Mouse (Mus musculus) lung, embryonic 15.5 days (tissue): Measurements from ENCODE around the gene Dpp6. TPM values are rescaled to one million over a fixed set of nuclear protein-coding genes. Genes with fewer than 3 reads are reported as not detected.

Source experiments
- ATAC-seq: fragments of 200-750 bp; cut with Nextera tagmentation; 2 replicates; pipeline ENCODE4 v1.8.0; 2017; ENCODE audit warnings: moderate number of reproducible peaks, borderline replicate concordance; ENCODE audit not compliant: low FRiP score, low TSS enrichment; ENCODE audit errors: extremely low read depth
- H3K27ac ChIP-seq: fragments of 300-500 bp; sonication (generic); 2 replicates; pipeline ENCODE4 v1.5.1; 2015; ENCODE audit warnings: moderate library complexity, mild to moderate bottlenecking, inconsistent platforms
- H3K27me3 ChIP-seq: fragments of 300-500 bp; sonication (generic); 2 replicates; pipeline ENCODE4 v1.6.1; 2015; ENCODE audit warnings: inconsistent platforms
- H3K36me3 ChIP-seq: fragments of 300-500 bp; sonication (generic); 2 replicates; pipeline ENCODE4 v1.6.1; 2015; ENCODE audit warnings: inconsistent platforms
- H3K4me1 ChIP-seq: fragments of 300-500 bp; sonication (generic); 2 replicates; pipeline ENCODE4 v1.6.1; 2015; ENCODE audit warnings: inconsistent platforms
- H3K4me2 ChIP-seq: fragments of 300-500 bp; sonication (generic); 2 replicates; pipeline ENCODE4 v1.6.1; 2015; ENCODE audit warnings: inconsistent platforms, mild to moderate bottlenecking, moderate library complexity
- H3K4me3 ChIP-seq: fragments of 300-500 bp; sonication (generic); 2 replicates; pipeline ENCODE4 v1.5.1; 2015; ENCODE audit warnings: mild to moderate bottlenecking, inconsistent platforms
- H3K9ac ChIP-seq: fragments of 300-500 bp; sonication (generic); 2 replicates; pipeline ENCODE4 v1.6.1; 2015; ENCODE audit warnings: inconsistent platforms
- H3K9me3 ChIP-seq: fragments of 300-500 bp; sonication (generic); 2 replicates; pipeline ENCODE4 v1.6.1; 2016; ENCODE audit warnings: inconsistent platforms
- WGBS: fragments of 180-500 bp; shearing (Covaris S2); methylation state at CpG from one replicate; pipeline ENCODE4 v1.1.7; 2015; 5-methylcytosine and 5-hydroxymethylcytosine counted together
- polyA plus RNA-seq: library from polyadenylated mRNA; unstranded; fragments of >200 nt; fragmentation: Nextera tagmentation; extraction: Ambion mirVana; gene quantifications from 2 replicates; pipeline ENCODE4 v1.2.1, GENCODE M21; 2015

Gene Dpp6
- polyA plus RNA-seq, 1 experiment from 2014 or later, result 0.55 TPM

- H3K4me2 ChIP-seq, result no peak overlapping the region
- no peak overlapping the region for H3K4me3 ChIP-seq
- no peak overlapping the region for H3K9ac ChIP-seq
- H3K27me3 ChIP-seq, result no peaks in the 10 kb centered on the region
- 86% methylated on average over 1 of the region's 1 CpGs for WGBS
- no peaks in the 10 kb centered on the region for H3K36me3 ChIP-seq
- no peaks in the 10 kb centered on the region for H3K9me3 ChIP-seq
- no peak overlapping the region for H3K27ac ChIP-seq
- H3K4me1 ChIP-seq, result no peaks in the 10 kb centered on the region
- ATAC-seq, result no peak
These were observed 862.1 kb downstream of the Dpp6 start for GRCm38 (mm10) chr5:27679151-27679550.

GRCm38 (mm10) chr5:27680476-27680875 is 863.5 kb downstream of the Dpp6 start:
- Histone ChIP-seq H3K4me3 (no peak overlapping the region), H3K4me2 (no peak overlapping the region), H3K27ac (no peak overlapping the region), H3K36me3 (no peaks in the 10 kb centered on the region), H3K4me1 (no peaks in the 10 kb centered on the region), H3K9me3 (no peaks in the 10 kb centered on the region), H3K9ac (no peak overlapping the region), H3K27me3 (no peaks in the 10 kb centered on the region)
- no peak for ATAC-seq
- WGBS, result 24% methylated on average over 5 of the region's 5 CpGs

GRCm38 (mm10) chr5:27685162-27685561 is 868.2 kb downstream of the Dpp6 start:
- Histone ChIP-seq H3K27me3 (no peaks in the 10 kb centered on the region), H3K4me2 (no peak overlapping the region), H3K4me1 (no peaks in the 10 kb centered on the region), H3K27ac (no peak overlapping the region), H3K4me3 (no peak overlapping the region), H3K36me3 (no peaks in the 10 kb centered on the region), H3K9me3 (no peaks in the 10 kb centered on the region), H3K9ac (no peak overlapping the region)
- ATAC-seq, result no peak
- 22% methylated on average over 11 of the region's 11 CpGs for WGBS

- no peak overlapping the region for H3K4me3 ChIP-seq
- H3K27ac ChIP-seq, result no peak overlapping the region
- H3K9ac ChIP-seq, result no peak overlapping the region
- ATAC-seq, result no peak
- WGBS, result 69% methylated on average over 3 of the region's 3 CpGs
- no peaks in the 10 kb centered on the region for H3K27me3 ChIP-seq
- H3K9me3 ChIP-seq, result no peaks in the 10 kb centered on the region
- no peaks in the 10 kb centered on the region for H3K4me1 ChIP-seq
- no peak overlapping the region for H3K4me2 ChIP-seq
- H3K36me3 ChIP-seq, result no peaks in the 10 kb centered on the region
These were observed 868.9 kb downstream of the Dpp6 start for GRCm38 (mm10) chr5:27685923-27686322.

- Histone ChIP-seq H3K4me1 (no peaks in the 10 kb centered on the region), H3K9me3 (no peaks in the 10 kb centered on the region), H3K27ac (no peak overlapping the region), H3K36me3 (no peaks in the 10 kb centered on the region), H3K4me3 (no peak overlapping the region), H3K4me2 (no peak overlapping the region), H3K27me3 (no peaks in the 10 kb centered on the region), H3K9ac (no peak overlapping the region)
- 86% methylated on average over 2 of the region's 2 CpGs for WGBS
- no peak for ATAC-seq
These were observed 870.3 kb downstream of the Dpp6 start for GRCm38 (mm10) chr5:27687311-27687710.

- H3K9me3 ChIP-seq, result no peaks in the 10 kb centered on the region
- H3K4me2 ChIP-seq, result no peak overlapping the region
- no peak overlapping the region for H3K4me3 ChIP-seq
- WGBS, result 75% methylated on average over 6 of the region's 6 CpGs
- no peak for ATAC-seq
- no peaks in the 10 kb centered on the region for H3K4me1 ChIP-seq
- H3K36me3 ChIP-seq, result no peaks in the 10 kb centered on the region
- H3K27ac ChIP-seq, result no peak overlapping the region
- no peak overlapping the region for H3K9ac ChIP-seq
- no peaks in the 10 kb centered on the region for H3K27me3 ChIP-seq
These were observed 885.5 kb downstream of the Dpp6 start for GRCm38 (mm10) chr5:27702482-27702881.

GRCm38 (mm10) chr5:27705020-27705419 is 888.0 kb downstream of the Dpp6 start:
- H3K27me3 ChIP-seq, result no peaks in the 10 kb centered on the region
- no peaks in the 10 kb centered on the region for H3K36me3 ChIP-seq
- peaks cover 10% of the 10 kb centered on the region; the same call in 1 of the 2 replicates for H3K4me1 ChIP-seq
- ATAC-seq, result no peak
- no peak overlapping the region for H3K4me3 ChIP-seq
- H3K27ac ChIP-seq, result no peak overlapping the region
- no peak overlapping the region for H3K9ac ChIP-seq
- H3K4me2 ChIP-seq, result no peak overlapping the region
- no peaks in the 10 kb centered on the region for H3K9me3 ChIP-seq

- H3K4me3 ChIP-seq, result no peak overlapping the region
These were observed 889.5 kb downstream of the Dpp6 start for GRCm38 (mm10) chr5:27706551-27706950.

GRCm38 (mm10) chr5:27707283-27707682 is 890.3 kb downstream of the Dpp6 start:
- Histone ChIP-seq H3K27ac (no peak overlapping the region), H3K27me3 (no peaks in the 10 kb centered on the region), H3K9ac (no peak overlapping the region), H3K4me2 (no peak overlapping the region), H3K36me3 (no peaks in the 10 kb centered on the region), H3K4me3 (no peak overlapping the region), H3K9me3 (no peaks in the 10 kb centered on the region), H3K4me1 (peaks cover 10% of the 10 kb centered on the region; the same call in 1 of the 2 replicates)
- no peak for ATAC-seq

More at GRCm38 (mm10) chr5:27706551-27706950, 889.5 kb downstream of the Dpp6 start:
- H3K27me3 ChIP-seq, result no peaks in the 10 kb centered on the region
- no peak for ATAC-seq
- WGBS, result 41% methylated on average over 6 of the region's 6 CpGs
- no peak overlapping the region for H3K27ac ChIP-seq
- no peak overlapping the region for H3K9ac ChIP-seq
- H3K36me3 ChIP-seq, result no peaks in the 10 kb centered on the region
- H3K4me1 ChIP-seq, result peaks cover 10% of the 10 kb centered on the region; the same call in 1 of the 2 replicates
- no peak overlapping the region for H3K4me2 ChIP-seq
- no peaks in the 10 kb centered on the region for H3K9me3 ChIP-seq

GRCm38 (mm10) chr5:27708209-27708608 is 891.2 kb downstream of the Dpp6 start:
- no peak overlapping the region for H3K9ac ChIP-seq
- WGBS, result 2% methylated on average over 6 of the region's 6 CpGs
- H3K27ac ChIP-seq, result no peak overlapping the region
- no peak overlapping the region for H3K4me3 ChIP-seq
- ATAC-seq, result peak; percentile 47; the same call in 1 of the 2 replicates
- H3K4me2 ChIP-seq, result no peak overlapping the region
- H3K27me3 ChIP-seq, result no peaks in the 10 kb centered on the region
- no peaks in the 10 kb centered on the region for H3K36me3 ChIP-seq
- H3K9me3 ChIP-seq, result no peaks in the 10 kb centered on the region
- H3K4me1 ChIP-seq, result peaks cover 10% of the 10 kb centered on the region; the same call in 1 of the 2 replicates

- no peak overlapping the region for H3K27ac ChIP-seq
- WGBS, result 64% methylated on average over 8 of the region's 8 CpGs
These were observed 894.6 kb downstream of the Dpp6 start for GRCm38 (mm10) chr5:27711461-27712192.

GRCm38 (mm10) chr5:27714356-27714755 is 897.4 kb downstream of the Dpp6 start:
- Histone ChIP-seq H3K9ac (no peak overlapping the region), H3K4me1 (no peaks in the 10 kb centered on the region), H3K4me3 (no peak overlapping the region), H3K4me2 (no peak overlapping the region), H3K36me3 (no peaks in the 10 kb centered on the region), H3K9me3 (no peaks in the 10 kb centered on the region), H3K27me3 (no peaks in the 10 kb centered on the region), H3K27ac (no peak overlapping the region)
- no peak for ATAC-seq
- WGBS, result 61% methylated on average over 9 of the region's 9 CpGs

More at GRCm38 (mm10) chr5:27711461-27712192, 894.6 kb downstream of the Dpp6 start:
- Histone ChIP-seq H3K9me3 (no peaks in the 10 kb centered on the region), H3K27me3 (no peaks in the 10 kb centered on the region), H3K4me1 (peaks cover 10% of the 10 kb centered on the region; the same call in 1 of the 2 replicates), H3K4me2 (no peak overlapping the region), H3K9ac (no peak overlapping the region), H3K36me3 (no peaks in the 10 kb centered on the region), H3K4me3 (no peak overlapping the region)
- ATAC-seq, result no peak
